Mouse (Mus musculus) lung, embryonic 15.5 days (tissue): Measurements from ENCODE around the gene St6galnac4. TPM values are rescaled to one million over a fixed set of nuclear protein-coding genes. Genes with fewer than 3 reads are reported as not detected.
A peak's percentile ranks its signal among the peaks of the same experiment; 100 is the strongest.

Experiments used
- ATAC-seq: fragments of 200-750 bp; cut with Nextera tagmentation; 2 replicates; pipeline ENCODE4 v1.8.0; 2017; ENCODE audit warnings: moderate number of reproducible peaks, borderline replicate concordance; ENCODE audit not compliant: low FRiP score, low TSS enrichment; ENCODE audit errors: extremely low read depth
- H3K27ac ChIP-seq: fragments of 300-500 bp; sonication (generic); 2 replicates; pipeline ENCODE4 v1.5.1; 2015; ENCODE audit warnings: moderate library complexity, mild to moderate bottlenecking, inconsistent platforms
- H3K27me3 ChIP-seq: fragments of 300-500 bp; sonication (generic); 2 replicates; pipeline ENCODE4 v1.6.1; 2015; ENCODE audit warnings: inconsistent platforms
- H3K36me3 ChIP-seq: fragments of 300-500 bp; sonication (generic); 2 replicates; pipeline ENCODE4 v1.6.1; 2015; ENCODE audit warnings: inconsistent platforms
- H3K4me1 ChIP-seq: fragments of 300-500 bp; sonication (generic); 2 replicates; pipeline ENCODE4 v1.6.1; 2015; ENCODE audit warnings: inconsistent platforms
- H3K4me2 ChIP-seq: fragments of 300-500 bp; sonication (generic); 2 replicates; pipeline ENCODE4 v1.6.1; 2015; ENCODE audit warnings: inconsistent platforms, mild to moderate bottlenecking, moderate library complexity
- H3K4me3 ChIP-seq: fragments of 300-500 bp; sonication (generic); 2 replicates; pipeline ENCODE4 v1.5.1; 2015; ENCODE audit warnings: mild to moderate bottlenecking, inconsistent platforms
- H3K9ac ChIP-seq: fragments of 300-500 bp; sonication (generic); 2 replicates; pipeline ENCODE4 v1.6.1; 2015; ENCODE audit warnings: inconsistent platforms
- H3K9me3 ChIP-seq: fragments of 300-500 bp; sonication (generic); 2 replicates; pipeline ENCODE4 v1.6.1; 2016; ENCODE audit warnings: inconsistent platforms
- WGBS: fragments of 180-500 bp; shearing (Covaris S2); methylation state at CpG from one replicate; pipeline ENCODE4 v1.1.7; 2015; 5-methylcytosine and 5-hydroxymethylcytosine counted together
- polyA plus RNA-seq: library from polyadenylated mRNA; unstranded; fragments of >200 nt; fragmentation: Nextera tagmentation; extraction: Ambion mirVana; gene quantifications from 2 replicates; pipeline ENCODE4 v1.2.1, GENCODE M21; 2015

Gene St6galnac4
- polyA plus RNA-seq, 1 experiment from 2014 or later, result 26.1 TPM

DNA sequence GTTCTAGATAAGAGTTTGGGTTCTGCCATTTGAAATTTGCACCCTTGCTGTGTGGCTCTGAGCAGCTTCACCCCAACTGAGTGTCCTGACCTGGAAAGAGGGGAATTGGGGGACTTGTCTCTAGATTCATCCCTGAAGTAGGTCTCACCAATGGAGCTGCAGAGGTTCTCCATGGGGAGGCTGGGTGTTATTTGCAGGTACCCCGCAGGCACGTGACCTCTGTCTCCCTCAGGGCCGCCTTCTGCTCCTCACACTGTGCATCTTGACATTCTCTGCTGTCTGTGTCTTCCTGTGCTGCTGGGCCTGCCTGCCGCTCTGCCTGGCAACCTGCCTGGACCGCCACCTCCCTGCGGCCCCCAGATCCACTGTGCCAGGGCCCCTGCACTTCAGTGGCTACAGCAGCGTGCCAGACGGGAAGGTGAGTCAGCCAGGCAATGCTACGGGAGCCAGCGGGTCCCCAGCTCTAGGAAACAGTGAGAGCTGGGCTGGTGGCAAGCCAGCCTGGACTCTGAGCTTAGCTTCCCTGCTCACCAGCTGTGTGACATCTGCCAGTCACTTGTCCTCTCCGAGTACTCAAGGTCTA is 2.4 kb downstream of the St6galnac4 start:
- Histone ChIP-seq H3K9ac (no peak overlapping the region), H3K9me3 (no peaks in the 10 kb centered on the region), H3K36me3 (no peaks in the 10 kb centered on the region), H3K27ac (no peak overlapping the region), H3K4me3 (no peak overlapping the region), H3K27me3 (no peaks in the 10 kb centered on the region), H3K4me2 (peak overlapping the region; percentile 14; the same call in 1 of the 2 replicates), H3K4me1 (peaks cover 36% of the 10 kb centered on the region)
- 51% methylated on average over 11 of the region's 11 CpGs for WGBS
- ATAC-seq, result no peak

- 66% methylated on average over 10 of the region's 10 CpGs for WGBS
- Histone ChIP-seq H3K9me3 (no peaks in the 10 kb centered on the region), H3K9ac (no peak overlapping the region), H3K27me3 (no peaks in the 10 kb centered on the region), H3K27ac (no peak overlapping the region), H3K4me2 (no peak overlapping the region), H3K4me1 (peaks cover 36% of the 10 kb centered on the region), H3K4me3 (no peak overlapping the region), H3K36me3 (no peaks in the 10 kb centered on the region; the same call in 1 of the 2 replicates)
- ATAC-seq, result no peak
Measured at GRCm38 (mm10) chr2:32590224-32590623, 3.3 kb downstream of the St6galnac4 start.

DNA sequence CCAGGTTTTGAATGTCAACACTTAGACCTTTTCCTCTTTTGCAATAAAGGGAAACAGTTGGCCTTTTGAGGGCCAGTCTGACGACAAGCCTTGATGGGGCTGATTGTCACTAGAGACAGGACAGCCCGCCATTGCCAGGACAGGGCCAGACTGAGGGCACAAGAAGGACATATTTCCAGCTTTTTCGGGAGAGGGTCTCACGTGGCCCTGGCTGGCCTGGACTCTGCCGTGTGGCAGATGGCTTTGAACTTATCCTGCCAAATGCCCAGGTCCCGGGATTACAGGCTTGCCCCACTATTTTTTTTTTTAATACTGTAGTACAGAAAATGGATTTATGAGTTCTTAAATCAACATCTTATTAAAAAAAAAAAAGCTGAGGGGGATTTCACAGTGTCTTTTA is 4.4 kb downstream of the St6galnac4 start:
- 58% methylated on average over 6 of the region's 6 CpGs for WGBS
- H3K9ac ChIP-seq, result no peak overlapping the region
- no peak overlapping the region for H3K4me2 ChIP-seq
- H3K27me3 ChIP-seq, result no peaks in the 10 kb centered on the region
- H3K4me3 ChIP-seq, result no peak overlapping the region
- peaks cover 36% of the 10 kb centered on the region for H3K4me1 ChIP-seq
- H3K9me3 ChIP-seq, result no peaks in the 10 kb centered on the region
- H3K27ac ChIP-seq, result no peak overlapping the region
- no peaks in the 10 kb centered on the region; the same call in 1 of the 2 replicates for H3K36me3 ChIP-seq
- no peak for ATAC-seq

DNA sequence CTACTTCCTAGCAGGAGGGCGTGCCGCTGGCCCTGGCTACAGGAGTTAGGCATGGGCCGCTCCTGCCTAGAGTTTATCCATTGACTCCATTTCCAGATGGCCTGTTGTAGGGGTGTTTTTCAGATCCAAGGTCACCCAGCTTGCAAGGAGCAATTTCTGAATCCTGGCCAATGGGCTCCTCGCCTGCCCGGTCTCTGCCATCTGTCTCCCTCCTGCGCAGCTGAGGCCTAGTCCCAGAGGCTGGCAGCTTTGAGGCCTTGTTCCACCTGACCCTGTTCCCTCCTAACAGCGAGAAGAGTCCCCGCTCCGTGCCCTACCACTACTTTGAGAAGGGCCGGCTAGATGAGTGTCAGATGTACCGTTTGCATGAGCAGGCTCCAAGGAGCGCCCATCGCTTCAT is 9.8 kb downstream of the St6galnac4 start:
- Histone ChIP-seq H3K27me3 (no peaks in the 10 kb centered on the region), H3K27ac (no peak overlapping the region), H3K36me3 (no peaks in the 10 kb centered on the region; the same call in 1 of the 2 replicates), H3K9ac (no peak overlapping the region), H3K4me3 (no peak overlapping the region), H3K4me1 (peaks cover 14% of the 10 kb centered on the region), H3K9me3 (no peaks in the 10 kb centered on the region), H3K4me2 (no peak overlapping the region)
- ATAC-seq, result no peak
- WGBS, result 93% methylated on average over 13 of the region's 13 CpGs

DNA sequence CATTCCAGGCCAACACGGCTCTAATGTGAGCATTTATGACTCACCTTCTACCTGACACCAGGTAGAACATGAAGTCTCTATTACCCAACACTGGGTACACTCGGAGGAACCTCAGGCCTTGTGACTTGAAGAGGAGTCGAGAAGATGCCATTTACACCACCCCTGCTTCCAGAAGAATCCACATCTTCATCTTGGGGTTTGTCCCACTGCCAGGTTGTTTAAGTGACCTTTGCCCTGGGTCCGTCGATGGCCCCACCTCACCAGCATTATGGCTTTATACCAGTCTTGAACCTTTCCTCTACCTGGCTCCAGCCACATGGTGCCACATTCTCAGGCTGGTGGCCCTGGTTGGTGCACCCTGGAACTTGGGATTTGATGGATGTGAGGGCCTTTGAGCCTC is 10.4 kb downstream of the St6galnac4 start:
- Histone ChIP-seq H3K9ac (no peak overlapping the region), H3K4me2 (no peak overlapping the region), H3K9me3 (no peaks in the 10 kb centered on the region), H3K4me1 (peaks cover 19% of the 10 kb centered on the region), H3K27me3 (no peaks in the 10 kb centered on the region), H3K36me3 (no peaks in the 10 kb centered on the region; the same call in 1 of the 2 replicates), H3K4me3 (no peak overlapping the region), H3K27ac (no peak overlapping the region)
- no peak for ATAC-seq
- WGBS, result 84% methylated on average over 5 of the region's 5 CpGs

GRCm38 (mm10) chr2:32597699-32598098 is 10.8 kb downstream of the St6galnac4 start:
- no peak overlapping the region for H3K4me3 ChIP-seq
- H3K27ac ChIP-seq, result no peak overlapping the region
- no peaks in the 10 kb centered on the region for H3K9me3 ChIP-seq
- ATAC-seq, result no peak
- no peaks in the 10 kb centered on the region; the same call in 1 of the 2 replicates for H3K36me3 ChIP-seq
- no peak overlapping the region for H3K4me2 ChIP-seq
- H3K4me1 ChIP-seq, result peaks cover 20% of the 10 kb centered on the region
- no peak overlapping the region for H3K9ac ChIP-seq
- no peaks in the 10 kb centered on the region for H3K27me3 ChIP-seq
- WGBS, result 90% methylated on average over 5 of the region's 5 CpGs

- H3K4me2 ChIP-seq, result no peak overlapping the region
- no peak for ATAC-seq
- no peak overlapping the region for H3K9ac ChIP-seq
- no peak overlapping the region for H3K4me3 ChIP-seq
- WGBS, result 77% methylated on average over 8 of the region's 8 CpGs
- H3K36me3 ChIP-seq, result no peaks in the 10 kb centered on the region; the same call in 1 of the 2 replicates
- peaks cover 15% of the 10 kb centered on the region for H3K4me1 ChIP-seq
- H3K27ac ChIP-seq, result no peak overlapping the region
- no peaks in the 10 kb centered on the region for H3K27me3 ChIP-seq
- no peaks in the 10 kb centered on the region for H3K9me3 ChIP-seq
Measured at GRCm38 (mm10) chr2:32598506-32598905, 11.6 kb downstream of the St6galnac4 start.

GRCm38 (mm10) chr2:32599409-32599808 is 12.5 kb downstream of the St6galnac4 start, which contains the start of gene St6galnac6:
Gene St6galnac6 (plus strand): TSS chr2:32599709.
- Histone ChIP-seq H3K27ac (no peak within 1 kb of the TSS), H3K36me3 (no peaks in the 10 kb centered on the region; the same call in 1 of the 2 replicates)
- 87% methylated on average over 3 of the region's 3 CpGs for WGBS

DNA sequence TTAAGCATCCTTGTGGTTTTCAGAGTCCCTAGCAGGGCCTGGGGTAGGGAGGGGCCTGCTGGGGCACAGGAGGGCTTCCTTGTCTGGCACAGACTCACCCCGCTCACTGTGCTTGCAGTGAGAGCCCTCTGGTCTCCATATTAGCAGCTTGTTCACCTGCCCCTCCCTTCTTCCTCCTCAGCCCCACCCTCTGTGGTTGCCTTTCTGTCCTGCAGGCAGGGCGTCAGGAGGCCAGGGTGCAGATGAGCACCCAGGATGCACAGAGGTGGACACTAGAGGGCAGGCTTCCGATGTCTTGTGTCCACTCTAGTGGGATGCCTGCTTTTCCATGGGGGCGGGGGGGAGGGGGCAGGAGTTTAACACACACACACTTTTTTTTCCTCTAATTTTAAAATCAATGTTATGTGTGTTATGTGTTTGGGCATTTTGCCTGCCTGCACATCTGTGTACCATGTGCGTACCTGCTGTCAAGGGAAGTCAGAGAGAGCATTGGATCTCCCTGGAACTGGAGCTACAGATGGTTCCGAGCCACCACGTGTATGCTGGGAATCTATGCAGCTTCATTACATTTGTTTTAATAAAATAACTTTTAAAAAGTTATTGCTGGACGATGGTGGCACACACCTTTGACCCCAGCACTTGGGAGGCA is 14.6 kb downstream of the St6galnac4 start:
- Histone ChIP-seq H3K9ac (no peak overlapping the region), H3K4me1 (peaks cover 17% of the 10 kb centered on the region), H3K9me3 (no peaks in the 10 kb centered on the region), H3K4me3 (no peak overlapping the region), H3K27ac (peak overlapping the region; percentile 80; the same call in 1 of the 2 replicates), H3K36me3 (no peaks in the 10 kb centered on the region), H3K4me2 (no peak overlapping the region), H3K27me3 (no peaks in the 10 kb centered on the region)
- ATAC-seq, result peak; percentile 37; the same call in 1 of the 2 replicates
- 45% methylated on average over 8 of the region's 8 CpGs for WGBS

More at GRCm38 (mm10) chr2:32599409-32599808, 12.5 kb downstream of the St6galnac4 start, which contains the start of gene St6galnac6:
- Histone ChIP-seq H3K9me3 (no peaks in the 10 kb centered on the region), H3K4me3 (no peak within 1 kb of the TSS), H3K9ac (no peak within 1 kb of the TSS), H3K4me1 (peaks cover 15% of the 10 kb centered on the region), H3K4me2 (no peak within 1 kb of the TSS), H3K27me3 (no peaks in the 10 kb centered on the region)
- no peak for ATAC-seq

- 0 out of 2 replicates have a peak overlapping the region, but pooled peaks have one; percentile 22 for H3K9ac ChIP-seq
- ATAC-seq, result peak; percentile 67
Measured at GRCm38 (mm10) chr2:32602600-32603054, 15.7 kb downstream of the St6galnac4 start.

DNA sequence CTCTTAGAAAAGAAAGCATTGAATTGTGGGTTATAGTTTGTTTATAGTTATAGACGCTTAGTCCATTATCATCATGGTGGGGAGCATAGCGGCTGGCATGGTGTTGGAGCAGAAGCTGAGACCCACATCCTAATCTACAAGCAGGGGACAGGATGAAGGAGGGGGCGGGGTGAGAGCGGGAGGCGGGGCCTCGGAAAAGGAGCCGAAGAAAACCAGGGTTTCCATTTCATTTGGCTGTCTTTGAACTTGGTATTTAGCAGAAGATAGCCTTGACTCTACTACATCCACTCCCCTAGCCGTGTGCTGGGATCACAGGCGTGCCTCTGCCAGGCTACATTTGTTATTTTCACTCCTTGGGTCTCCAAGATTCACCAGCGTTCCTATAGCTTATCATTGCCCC is 17.7 kb downstream of the St6galnac4 start:
- H3K27me3 ChIP-seq, result no peaks in the 10 kb centered on the region
- no peak overlapping the region for H3K27ac ChIP-seq
- no peak overlapping the region for H3K4me3 ChIP-seq
- no peak for ATAC-seq
- H3K9ac ChIP-seq, result no peak overlapping the region
- H3K4me1 ChIP-seq, result peaks cover 40% of the 10 kb centered on the region
- no peaks in the 10 kb centered on the region for H3K36me3 ChIP-seq
- 43% methylated on average over 10 of the region's 10 CpGs for WGBS
- no peaks in the 10 kb centered on the region for H3K9me3 ChIP-seq
- H3K4me2 ChIP-seq, result no peak overlapping the region

More at GRCm38 (mm10) chr2:32602600-32603054, 15.7 kb downstream of the St6galnac4 start:
- H3K36me3 ChIP-seq, result no peaks in the 10 kb centered on the region
- H3K27me3 ChIP-seq, result no peaks in the 10 kb centered on the region
- no peaks in the 10 kb centered on the region for H3K9me3 ChIP-seq
- H3K4me3 ChIP-seq, result peak overlapping the region; percentile 43
- H3K27ac ChIP-seq, result peak overlapping the region; percentile 80
- under 1% methylated on average over 11 of the region's 11 CpGs for WGBS
- peaks cover 24% of the 10 kb centered on the region for H3K4me1 ChIP-seq
- peak overlapping the region; percentile 62 for H3K4me2 ChIP-seq
